Mouse (Mus musculus): Measurements from ENCODE around the gene Fam160b1. TPM values are rescaled to one million over a fixed set of nuclear protein-coding genes. Genes with fewer than 3 reads are reported as not detected.

The Fam160b1 gene
- polyA plus RNA-seq, 1 experiment from 2014 or later, result 15.1 TPM

DNA sequence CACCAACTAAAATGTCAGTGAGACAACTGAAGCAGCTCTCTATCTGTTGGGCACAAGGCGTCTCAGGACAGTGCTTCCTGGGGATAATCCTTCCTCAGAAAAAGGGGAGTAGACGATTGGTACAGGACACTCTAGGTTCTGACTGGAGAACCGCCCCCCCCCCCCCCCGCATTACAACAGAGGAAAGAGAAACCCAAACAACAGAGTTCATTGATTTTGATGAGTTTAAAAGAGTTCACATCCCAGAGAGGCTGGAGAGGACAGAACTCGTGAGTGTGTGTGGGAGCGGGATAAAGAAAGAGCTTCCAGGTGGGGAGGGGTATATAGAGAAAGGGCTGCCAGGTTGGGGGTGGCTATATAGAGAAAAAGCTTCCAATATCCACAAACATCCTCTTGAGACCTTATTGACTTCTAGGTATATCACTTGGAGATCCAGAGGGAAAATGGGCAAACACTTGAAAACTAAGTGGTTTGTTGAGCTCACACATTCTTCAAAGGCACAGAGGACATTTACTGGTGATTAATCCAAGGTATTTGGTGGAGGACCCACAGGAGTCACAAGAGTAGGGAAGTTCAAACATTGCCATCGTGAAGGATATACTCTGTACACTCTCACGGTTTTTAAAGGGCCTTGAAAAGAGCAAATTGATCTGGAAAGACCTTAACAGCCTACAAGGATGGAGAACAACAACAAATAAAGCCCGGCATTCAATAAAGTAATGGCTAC, 39.7 kb upstream of the Fam160b1 start:
- H3K27me3 ChIP-seq (ENCODE audit: control insufficient read depth, insufficient read depth, low read length), result no peaks in the 10 kb centered on the region
- H3K4me2 ChIP-seq (ENCODE audit: low read length), result no peak overlapping the region
- no peak for ATAC-seq (ENCODE audit: insufficient number of reproducible peaks, insufficient read depth, low FRiP score, low read depth)
- H3K9ac ChIP-seq (ENCODE audit: low read length), result no peak overlapping the region
- no peaks in the 10 kb centered on the region for H3K36me3 ChIP-seq (ENCODE audit: control insufficient read depth, insufficient read depth, low read length)
- peaks cover under 1% of the 10 kb centered on the region in 2 experiments; a peak in 1 of 4 replicates for H3K4me1 ChIP-seq (ENCODE audit: control insufficient read depth in 2 of 2, insufficient read depth in 2 of 2, low read length in 2 of 2)
- H3K4me3 ChIP-seq (ENCODE audit: control insufficient read depth in 1 of 2, insufficient read depth in 1 of 2, low read depth in 1 of 2, low read length in 2 of 2), result no peak overlapping the region
- H3K9me3 ChIP-seq (ENCODE audit: control insufficient read depth, low read length), result 0 out of 2 replicates have a peak, but pooled peaks cover 3% of the 10 kb centered on the region
- WGBS, result 77% methylated on average over 9 of the region's 9 CpGs
- no peak overlapping the region for H3K27ac ChIP-seq (replicated peaks in 1 of 2; ENCODE audit: control insufficient read depth in 1 of 2, insufficient read depth in 1 of 2, low read depth in 2 of 2, low read length in 2 of 2)

DNA sequence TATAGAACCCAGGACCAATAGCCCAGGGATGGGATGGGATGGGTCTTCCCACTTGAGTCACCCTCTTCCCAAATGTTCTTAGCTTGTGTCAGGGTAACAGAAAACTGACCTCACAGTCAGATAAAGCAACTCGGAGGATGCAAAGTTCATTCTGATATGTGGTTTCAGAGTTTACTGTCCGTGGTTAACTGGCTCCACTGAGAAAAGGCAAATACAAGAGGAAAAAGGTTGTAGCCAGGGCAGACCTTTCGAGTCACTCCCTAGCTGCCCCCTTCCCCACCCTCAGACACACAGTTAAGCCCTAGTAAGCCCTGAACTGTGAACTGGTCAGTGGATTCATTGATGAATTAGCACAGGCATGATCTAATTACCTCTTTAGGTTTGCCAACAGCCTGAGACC, 38.6 kb upstream of the Fam160b1 start:
- H3K4me1 ChIP-seq (ENCODE audit: control insufficient read depth in 2 of 2, insufficient read depth in 2 of 2, low read length in 2 of 2), result peaks cover 2 to 3% of the 10 kb centered on the region in 2 experiments; a peak in 1 of 4 replicates
- no peaks in the 10 kb centered on the region for H3K27me3 ChIP-seq (ENCODE audit: control insufficient read depth, insufficient read depth, low read length)
- H3K36me3 ChIP-seq (ENCODE audit: control insufficient read depth, insufficient read depth, low read length), result no peaks in the 10 kb centered on the region
- H3K4me3 ChIP-seq (ENCODE audit: control insufficient read depth in 1 of 2, insufficient read depth in 1 of 2, low read depth in 1 of 2, low read length in 2 of 2), result no peak overlapping the region
- 81% methylated on average over 3 of the region's 3 CpGs for WGBS
- ATAC-seq (ENCODE audit: insufficient number of reproducible peaks, insufficient read depth, low FRiP score, low read depth), result no peak
- no peak overlapping the region for H3K9ac ChIP-seq (ENCODE audit: low read length)
- no peak overlapping the region for H3K27ac ChIP-seq (replicated peaks in 1 of 2; ENCODE audit: control insufficient read depth in 1 of 2, insufficient read depth in 1 of 2, low read depth in 2 of 2, low read length in 2 of 2)
- H3K4me2 ChIP-seq (ENCODE audit: low read length), result no peak overlapping the region
- 0 out of 2 replicates have a peak, but pooled peaks cover 3% of the 10 kb centered on the region for H3K9me3 ChIP-seq (ENCODE audit: control insufficient read depth, low read length)

DNA sequence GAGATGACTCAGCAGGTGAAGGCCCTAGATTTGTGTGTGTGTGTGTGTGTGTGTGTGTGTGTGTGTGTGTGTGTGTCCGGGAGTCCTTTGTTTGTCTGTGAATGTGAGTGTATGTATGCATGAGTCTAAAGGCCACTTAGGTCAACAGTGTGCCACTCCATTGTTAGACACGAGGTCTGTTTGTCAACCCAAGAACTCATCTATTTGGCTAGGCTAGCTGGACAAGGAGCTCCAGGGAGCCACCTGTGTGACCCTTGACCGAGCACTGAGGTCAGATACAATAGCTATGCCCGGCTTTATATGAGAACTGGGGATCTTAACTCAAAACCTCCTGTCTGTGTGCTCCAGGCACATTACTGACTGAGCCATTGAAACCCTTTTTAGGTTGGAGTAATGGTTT, 38.0 kb upstream of the Fam160b1 start:
- H3K9ac ChIP-seq (ENCODE audit: low read length), result no peak overlapping the region
- H3K9me3 ChIP-seq (ENCODE audit: control insufficient read depth, low read length), result 0 out of 2 replicates have a peak, but pooled peaks cover 3% of the 10 kb centered on the region
- WGBS, result 79% methylated on average over 4 of the region's 4 CpGs
- no peak for ATAC-seq (ENCODE audit: insufficient number of reproducible peaks, insufficient read depth, low FRiP score, low read depth)
- H3K4me3 ChIP-seq (ENCODE audit: control insufficient read depth in 1 of 2, insufficient read depth in 1 of 2, low read depth in 1 of 2, low read length in 2 of 2), result no peak overlapping the region
- H3K36me3 ChIP-seq (ENCODE audit: control insufficient read depth, insufficient read depth, low read length), result no peaks in the 10 kb centered on the region
- H3K4me2 ChIP-seq (ENCODE audit: low read length), result no peak overlapping the region
- no peak overlapping the region for H3K27ac ChIP-seq (replicated peaks in 1 of 2; ENCODE audit: control insufficient read depth in 1 of 2, insufficient read depth in 1 of 2, low read depth in 2 of 2, low read length in 2 of 2)
- H3K27me3 ChIP-seq (ENCODE audit: control insufficient read depth, insufficient read depth, low read length), result no peaks in the 10 kb centered on the region
- H3K4me1 ChIP-seq (ENCODE audit: control insufficient read depth in 2 of 2, insufficient read depth in 2 of 2, low read length in 2 of 2), result peaks cover 2 to 3% of the 10 kb centered on the region in 2 experiments; a peak in 1 of 4 replicates

DNA sequence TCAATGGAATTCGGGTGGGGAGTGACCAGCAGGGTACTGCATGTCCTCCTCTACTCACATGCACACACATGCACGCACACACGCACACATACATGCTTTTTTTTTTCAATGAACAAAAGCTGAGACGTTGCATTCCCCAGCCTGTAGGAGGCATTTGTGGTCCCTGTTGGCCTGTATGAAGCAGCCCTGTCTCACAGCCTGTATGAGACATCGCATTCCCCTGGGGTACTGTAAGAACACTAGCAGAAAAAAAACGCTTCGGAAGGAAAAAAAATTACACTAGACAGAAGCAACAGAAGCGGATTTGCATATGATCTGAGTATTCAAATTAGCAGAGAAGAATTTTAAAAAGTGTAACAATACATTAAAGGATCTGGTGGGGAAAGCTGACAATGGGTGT, 37.4 kb upstream of the Fam160b1 start:
- no peak overlapping the region for H3K4me2 ChIP-seq (ENCODE audit: low read length)
- H3K27me3 ChIP-seq (ENCODE audit: control insufficient read depth, insufficient read depth, low read length), result no peaks in the 10 kb centered on the region
- 0 out of 2 replicates have a peak, but pooled peaks cover 3% of the 10 kb centered on the region for H3K9me3 ChIP-seq (ENCODE audit: control insufficient read depth, low read length)
- H3K4me1 ChIP-seq (ENCODE audit: control insufficient read depth in 2 of 2, insufficient read depth in 2 of 2, low read length in 2 of 2), result peaks cover 2 to 3% of the 10 kb centered on the region in 2 experiments; a peak in 1 of 4 replicates
- H3K36me3 ChIP-seq (ENCODE audit: control insufficient read depth, insufficient read depth, low read length), result no peaks in the 10 kb centered on the region
- 82% methylated on average over 8 of the region's 8 CpGs for WGBS
- no peak overlapping the region for H3K27ac ChIP-seq (replicated peaks in 1 of 2; ENCODE audit: control insufficient read depth in 1 of 2, insufficient read depth in 1 of 2, low read depth in 2 of 2, low read length in 2 of 2)
- no peak for ATAC-seq (ENCODE audit: insufficient number of reproducible peaks, insufficient read depth, low FRiP score, low read depth)
- H3K4me3 ChIP-seq (ENCODE audit: control insufficient read depth in 1 of 2, insufficient read depth in 1 of 2, low read depth in 1 of 2, low read length in 2 of 2), result no peak overlapping the region
- no peak overlapping the region for H3K9ac ChIP-seq (ENCODE audit: low read length)

DNA sequence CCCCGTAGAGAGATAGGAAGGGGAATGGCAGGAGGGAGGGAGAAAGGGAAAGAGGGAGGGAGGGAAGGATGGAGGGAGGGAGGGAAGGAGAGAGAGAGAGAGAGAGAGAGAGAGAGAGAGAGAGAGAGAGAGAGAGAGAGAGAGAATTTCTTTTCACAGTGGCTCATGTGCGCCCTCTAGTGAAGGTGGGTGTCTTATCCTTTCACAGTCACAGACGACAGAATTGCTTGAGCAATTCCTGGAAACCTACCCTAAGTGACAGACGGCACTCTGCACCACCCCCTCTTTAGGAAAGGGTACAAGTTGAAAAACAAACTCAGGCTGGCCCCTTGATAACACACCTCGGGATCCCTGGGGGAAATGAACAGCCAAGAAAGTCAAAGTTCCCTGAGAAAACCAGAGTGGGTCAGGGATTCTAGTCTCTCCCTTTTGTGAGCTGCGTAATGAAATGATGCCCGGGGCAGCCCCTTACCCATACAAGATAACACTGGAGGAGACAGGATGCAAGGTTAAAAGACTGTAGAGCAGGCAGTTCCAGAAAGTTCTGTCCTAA, 34.7 kb upstream of the Fam160b1 start:
- H3K9me3 ChIP-seq (ENCODE audit: control insufficient read depth, low read length), result no peaks in the 10 kb centered on the region
- no peaks in the 10 kb centered on the region for H3K27me3 ChIP-seq (ENCODE audit: control insufficient read depth, insufficient read depth, low read length)
- 22% methylated on average over 7 of the region's 7 CpGs for WGBS
- no peaks in the 10 kb centered on the region for H3K36me3 ChIP-seq (ENCODE audit: control insufficient read depth, insufficient read depth, low read length)
- H3K27ac ChIP-seq (replicated peaks in 1 of 2; ENCODE audit: control insufficient read depth in 1 of 2, insufficient read depth in 1 of 2, low read depth in 2 of 2, low read length in 2 of 2), result no peak overlapping the region
- no peak overlapping the region for H3K9ac ChIP-seq (ENCODE audit: low read length)
- no peak for ATAC-seq (ENCODE audit: insufficient number of reproducible peaks, insufficient read depth, low FRiP score, low read depth)
- no peak overlapping the region for H3K4me3 ChIP-seq (ENCODE audit: control insufficient read depth in 1 of 2, insufficient read depth in 1 of 2, low read depth in 1 of 2, low read length in 2 of 2)
- no peak overlapping the region for H3K4me2 ChIP-seq (ENCODE audit: low read length)
- H3K4me1 ChIP-seq (ENCODE audit: control insufficient read depth in 2 of 2, insufficient read depth in 2 of 2, low read length in 2 of 2), result peaks cover 2 to 3% of the 10 kb centered on the region in 2 experiments; a peak in 1 of 4 replicates

DNA sequence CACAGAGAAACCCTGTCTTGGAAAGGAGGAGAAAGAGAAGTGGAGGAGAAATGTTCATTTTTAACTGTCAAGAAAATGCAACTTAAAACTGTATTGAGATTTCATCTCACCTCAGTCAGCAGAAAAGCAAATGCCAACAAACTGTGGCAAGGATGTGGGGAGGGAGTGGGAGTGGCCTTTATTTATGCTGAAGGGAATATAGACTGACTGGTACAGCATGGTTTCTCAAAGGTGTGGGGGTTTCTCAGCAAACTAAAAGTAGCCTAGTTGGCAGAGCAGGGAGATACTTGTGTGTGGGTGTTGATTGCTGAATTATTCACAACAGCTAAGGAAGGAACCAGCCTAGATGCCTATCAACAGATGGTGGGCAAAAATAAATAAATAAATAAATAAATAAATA, 32.8 kb upstream of the Fam160b1 start:
- no peak overlapping the region for H3K27ac ChIP-seq (replicated peaks in 1 of 2; ENCODE audit: control insufficient read depth in 1 of 2, insufficient read depth in 1 of 2, low read depth in 2 of 2, low read length in 2 of 2)
- H3K27me3 ChIP-seq (ENCODE audit: control insufficient read depth, insufficient read depth, low read length), result no peaks in the 10 kb centered on the region
- no peak for ATAC-seq (ENCODE audit: insufficient number of reproducible peaks, insufficient read depth, low FRiP score, low read depth)
- no peak overlapping the region for H3K4me2 ChIP-seq (ENCODE audit: low read length)
- no peaks in the 10 kb centered on the region for H3K9me3 ChIP-seq (ENCODE audit: control insufficient read depth, low read length)
- peaks cover 2 to 3% of the 10 kb centered on the region in 2 experiments; a peak in 1 of 4 replicates for H3K4me1 ChIP-seq (ENCODE audit: control insufficient read depth in 2 of 2, insufficient read depth in 2 of 2, low read length in 2 of 2)
- no peak overlapping the region for H3K9ac ChIP-seq (ENCODE audit: low read length)
- no peaks in the 10 kb centered on the region for H3K36me3 ChIP-seq (ENCODE audit: control insufficient read depth, insufficient read depth, low read length)
- H3K4me3 ChIP-seq (ENCODE audit: control insufficient read depth in 1 of 2, insufficient read depth in 1 of 2, low read depth in 1 of 2, low read length in 2 of 2), result no peak overlapping the region

DNA sequence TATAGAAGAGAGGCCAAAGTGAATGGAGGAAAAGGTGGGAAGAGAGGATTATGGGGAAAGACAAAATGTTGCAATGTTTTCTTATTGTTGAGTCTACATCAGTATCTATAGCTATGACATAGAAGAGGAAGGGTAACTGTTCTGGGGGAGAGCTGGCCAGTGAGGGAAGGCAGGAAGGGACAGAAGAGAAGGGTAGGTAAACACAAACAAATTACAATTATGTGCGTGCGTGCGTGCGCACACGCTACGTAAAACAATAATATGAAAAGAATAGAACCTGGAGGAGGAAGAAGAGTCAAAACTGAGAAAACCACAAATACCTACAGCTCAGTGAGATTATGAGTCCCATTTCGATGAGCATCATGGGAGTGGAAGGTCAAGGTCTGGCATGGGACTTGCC, 32.2 kb upstream of the Fam160b1 start:
- Histone ChIP-seq H3K36me3 (ENCODE audit: control insufficient read depth, insufficient read depth, low read length) (no peaks in the 10 kb centered on the region), H3K4me3 (ENCODE audit: control insufficient read depth in 1 of 2, insufficient read depth in 1 of 2, low read depth in 1 of 2, low read length in 2 of 2) (no peak overlapping the region), H3K9ac (ENCODE audit: low read length) (no peak overlapping the region), H3K4me2 (ENCODE audit: low read length) (no peak overlapping the region), H3K4me1 (ENCODE audit: control insufficient read depth in 2 of 2, insufficient read depth in 2 of 2, low read length in 2 of 2) (peaks cover 2 to 3% of the 10 kb centered on the region in 2 experiments; a peak in 1 of 4 replicates), H3K9me3 (ENCODE audit: control insufficient read depth, low read length) (no peaks in the 10 kb centered on the region), H3K27me3 (ENCODE audit: control insufficient read depth, insufficient read depth, low read length) (no peaks in the 10 kb centered on the region), H3K27ac (replicated peaks in 1 of 2; ENCODE audit: control insufficient read depth in 1 of 2, insufficient read depth in 1 of 2, low read depth in 2 of 2, low read length in 2 of 2) (no peak overlapping the region)
- no peak for ATAC-seq (ENCODE audit: insufficient number of reproducible peaks, insufficient read depth, low FRiP score, low read depth)
- 92% methylated on average over 7 of the region's 7 CpGs for WGBS

Measured in heart, embryonic 14.5 days (tissue).